Mouse (Mus musculus) limb, embryonic 11.5 days (tissue): ENCODE measurements around the gene Fam20b. TPM values are rescaled to one million over a fixed set of nuclear protein-coding genes. Genes with fewer than 3 reads are reported as not detected.
"Not testable (repeated sequence)": the region's sequence is repeated elsewhere in the genome, so short reads cannot be mapped to it uniquely, and the experiment has no call there.

ENCODE experiments used
- ATAC-seq: fragments of 200-750 bp; cut with Nextera tagmentation; 2 replicates; pipeline ENCODE4 v1.8.0; 2017; ENCODE audit warnings: low read depth; ENCODE audit not compliant: insufficient number of reproducible peaks, low FRiP score, low TSS enrichment
- DNase-seq: peaks from one replicate; pipeline ENCODE4 v3.0.0-alpha.2; 2015; ENCODE audit warnings: low spot score
- H3K27ac ChIP-seq: fragments of 300-500 bp; sonication (generic); replicated peaks from 2 replicates; pipeline ENCODE4 v1.5.1; 2014; ENCODE audit warnings: low read depth, mild to moderate bottlenecking, low read length
- H3K27me3 ChIP-seq: fragments of 300-500 bp; sonication (generic); 2 replicates; pipeline ENCODE4 v1.6.1; 2014; ENCODE audit warnings: mild to moderate bottlenecking, low read length, mixed read lengths; ENCODE audit not compliant: control insufficient read depth, insufficient read depth
- H3K36me3 ChIP-seq: fragments of 300-500 bp; sonication (generic); 2 replicates; pipeline ENCODE4 v1.6.1; 2014; ENCODE audit warnings: mild to moderate bottlenecking, low read length, moderate library complexity, mixed read lengths; ENCODE audit not compliant: control insufficient read depth, insufficient read depth
- H3K4me1 ChIP-seq: fragments of 300-500 bp; sonication (generic); 2 replicates; pipeline ENCODE4 v1.6.1; 2014; ENCODE audit warnings: low read length, mixed read lengths; ENCODE audit not compliant: control insufficient read depth, insufficient read depth
- H3K4me2 ChIP-seq: fragments of 300-500 bp; sonication (generic); 2 replicates; pipeline ENCODE4 v1.6.1; 2014; ENCODE audit warnings: low read depth, mild to moderate bottlenecking, moderate library complexity; ENCODE audit not compliant: severe bottlenecking
- H3K4me3 ChIP-seq: fragments of 300-500 bp; sonication (generic); 2 replicates; pipeline ENCODE4 v1.5.1; 2014; ENCODE audit warnings: low read depth, low read length
- H3K9ac ChIP-seq: fragments of 300-500 bp; sonication (generic); 2 replicates; pipeline ENCODE4 v1.6.1; 2014; ENCODE audit warnings: mild to moderate bottlenecking, low read length
- H3K9me3 ChIP-seq: fragments of 300-500 bp; sonication (generic); 2 replicates; pipeline ENCODE4 v1.6.1; 2016; ENCODE audit warnings: low read length; ENCODE audit not compliant: control insufficient read depth
- WGBS: fragments of 180-500 bp; shearing (Covaris S2); extraction: QIAGEN DNeasy Blood & Tissue Kit; methylation state at CpG from one replicate; pipeline ENCODE4 v1.1.7; 2014; 5-methylcytosine and 5-hydroxymethylcytosine counted together
- polyA plus RNA-seq: library from polyadenylated mRNA; unstranded; fragments of >200 nt; fragmentation: Nextera tagmentation; extraction: Ambion mirVana; gene quantifications from 2 replicates; pipeline ENCODE4 v1.2.1, GENCODE M21; 2014

Gene Fam20b
- polyA plus RNA-seq, 1 experiment from 2014 or later, result 21.3 TPM

GRCm38 (mm10) chr1:156672720-156673475 is 46.0 kb downstream of the Fam20b start:
- Histone ChIP-seq H3K36me3 (no peaks in the 10 kb centered on the region), H3K4me3 (peak overlapping the region; percentile 50; the same call in 1 of the 2 replicates), H3K9ac (no peak overlapping the region), H3K27me3 (0 out of 2 replicates have a peak, but pooled peaks cover 3% of the 10 kb centered on the region), H3K4me2 (peak overlapping the region; percentile 98), H3K9me3 (no peaks in the 10 kb centered on the region), H3K27ac (no peak overlapping the region), H3K4me1 (peaks cover 8% of the 10 kb centered on the region; the same call in 1 of the 2 replicates)
- DNase-seq, result no peak
- 12% methylated on average over 14 of the region's 14 CpGs for WGBS
- no peak for ATAC-seq

GRCm38 (mm10) chr1:156671921-156672320 is 47.0 kb downstream of the Fam20b start:
- Histone ChIP-seq H3K4me2 (no peak overlapping the region), H3K9me3 (no peaks in the 10 kb centered on the region), H3K9ac (no peak overlapping the region), H3K4me1 (peaks cover 8% of the 10 kb centered on the region; the same call in 1 of the 2 replicates), H3K4me3 (no peak overlapping the region), H3K27me3 (0 out of 2 replicates have a peak, but pooled peaks cover 3% of the 10 kb centered on the region), H3K27ac (no peak overlapping the region), H3K36me3 (no peaks in the 10 kb centered on the region)
- DNase-seq, result no peak
- no peak for ATAC-seq
- WGBS, result 81% methylated on average over 3 of the region's 3 CpGs

GRCm38 (mm10) chr1:156669208-156669983 is 49.5 kb downstream of the Fam20b start:
- DNase-seq, result no peak
- Histone ChIP-seq H3K27ac (peak overlapping the region; percentile 32; the same call in 1 of the 2 replicates), H3K36me3 (no peaks in the 10 kb centered on the region), H3K4me1 (peaks cover 8% of the 10 kb centered on the region; the same call in 1 of the 2 replicates), H3K9me3 (no peaks in the 10 kb centered on the region), H3K9ac (no peak overlapping the region), H3K4me2 (no peak overlapping the region), H3K27me3 (0 out of 2 replicates have a peak, but pooled peaks cover 2% of the 10 kb centered on the region), H3K4me3 (no peak overlapping the region)
- ATAC-seq, result peak; percentile 55
- 41% methylated on average over 11 of the region's 11 CpGs for WGBS

- no peaks in the 10 kb centered on the region for H3K27me3 ChIP-seq
- H3K4me1 ChIP-seq, result peaks cover 5% of the 10 kb centered on the region; the same call in 1 of the 2 replicates
- H3K4me3 ChIP-seq, result no peak overlapping the region
- no peaks in the 10 kb centered on the region for H3K36me3 ChIP-seq
- H3K27ac ChIP-seq, result 0 out of 2 replicates have a peak overlapping the region, but pooled peaks have one; percentile 32
- no peak overlapping the region for H3K9ac ChIP-seq
- ATAC-seq (peak; percentile 49), DNase-seq (peak; percentile 60)
- H3K9me3 ChIP-seq, result no peaks in the 10 kb centered on the region
- no peak overlapping the region for H3K4me2 ChIP-seq
- 17% methylated on average over 5 of the region's 5 CpGs for whole genome bisulfite sequencing
These were observed 50.3 kb downstream of the Fam20b start for GRCm38 (mm10) chr1:156668602-156669001.

GRCm38 (mm10) chr1:156667141-156667926 is 51.6 kb downstream of the Fam20b start:
- Histone ChIP-seq H3K4me3 (no peak overlapping the region), H3K27me3 (no peaks in the 10 kb centered on the region), H3K27ac (no peak overlapping the region), H3K9ac (no peak overlapping the region), H3K4me1 (peaks cover 4% of the 10 kb centered on the region; the same call in 1 of the 2 replicates), H3K9me3 (no peaks in the 10 kb centered on the region), H3K4me2 (no peak overlapping the region), H3K36me3 (no peaks in the 10 kb centered on the region)
- no peak for DNase-seq
- ATAC-seq, result no peak
- WGBS, result 86% methylated on average over 23 of the region's 23 CpGs

- Histone ChIP-seq H3K36me3 (no peaks in the 10 kb centered on the region), H3K4me3 (no peak overlapping the region), H3K9ac (no peak overlapping the region), H3K4me2 (no peak overlapping the region), H3K27me3 (no peaks in the 10 kb centered on the region), H3K9me3 (no peaks in the 10 kb centered on the region), H3K4me1 (peaks cover 4% of the 10 kb centered on the region; the same call in 1 of the 2 replicates), H3K27ac (no peak overlapping the region)
- DNase-seq (no peak), ATAC-seq (no peak)
- 93% methylated on average over 8 of the region's 8 CpGs for WGBS
These were observed 53.1 kb downstream of the Fam20b start for GRCm38 (mm10) chr1:156665777-156666176.

GRCm38 (mm10) chr1:156660660-156661236 is 58.1 kb downstream of the Fam20b start:
- not testable (repeated sequence) for H3K27ac ChIP-seq, H3K9me3 ChIP-seq, H3K36me3 ChIP-seq, H3K4me2 ChIP-seq, ATAC-seq, H3K4me1 ChIP-seq, DNase-seq, H3K4me3 ChIP-seq, H3K27me3 ChIP-seq, H3K9ac ChIP-seq
- 80% methylated on average over 19 of the region's 21 CpGs for WGBS
